Mouse (Mus musculus): ENCODE measurements at regions not wholly inside any gene's neighbourhood (a gene's known extent, or its start where the extent isn't known, plus 50 kb on each side); places are given as distances from the start of the nearest gene placed in this dataset.

DNA sequence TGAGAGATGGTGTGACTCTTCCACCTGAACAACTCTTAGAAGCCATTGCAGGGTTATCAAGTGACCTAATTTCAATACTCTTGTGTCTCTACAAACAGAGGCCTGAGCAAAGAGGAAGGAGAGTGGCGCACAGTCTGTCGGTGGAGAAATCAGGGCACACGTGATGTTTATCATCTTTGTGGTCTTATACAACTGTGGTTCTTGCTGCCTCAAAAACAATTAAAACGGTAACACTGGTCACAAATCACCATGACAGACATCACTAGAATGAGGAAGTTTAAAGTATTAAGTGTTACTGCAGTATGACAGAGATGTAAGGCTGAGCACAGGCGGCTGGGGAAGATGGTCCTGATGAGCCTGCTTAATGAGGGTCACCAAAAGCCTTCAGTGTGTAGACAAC, 73.6 kb downstream of the Sdc1 start:
- intact Hi-C loops (cut with DNase I), result no loop called here
- no peak for DNase-seq (ENCODE audit: low spot score)

DNA sequence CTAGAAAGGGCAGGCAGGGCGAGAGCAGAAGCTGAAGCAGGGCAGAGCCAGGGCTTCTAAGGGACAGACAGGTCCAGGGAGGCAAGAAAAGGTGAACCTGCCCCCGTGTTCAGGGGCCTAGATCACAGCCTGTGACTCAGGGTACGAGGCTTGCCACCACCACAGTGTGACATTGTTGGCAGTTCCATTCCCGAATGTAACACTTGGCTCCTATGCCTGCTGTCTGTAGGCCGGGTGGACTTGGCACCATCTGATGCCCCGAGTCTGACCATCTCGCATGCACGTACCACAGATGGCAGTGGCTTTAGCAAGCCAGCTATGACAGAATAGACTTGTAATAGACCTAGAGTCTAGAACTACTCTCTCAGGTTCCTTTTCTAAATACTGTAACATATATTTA, 74.3 kb downstream of the Sdc1 start:
- DNase-seq (ENCODE audit: low spot score), result no peak
- intact Hi-C loops (cut with DNase I), result no loop called here

DNA sequence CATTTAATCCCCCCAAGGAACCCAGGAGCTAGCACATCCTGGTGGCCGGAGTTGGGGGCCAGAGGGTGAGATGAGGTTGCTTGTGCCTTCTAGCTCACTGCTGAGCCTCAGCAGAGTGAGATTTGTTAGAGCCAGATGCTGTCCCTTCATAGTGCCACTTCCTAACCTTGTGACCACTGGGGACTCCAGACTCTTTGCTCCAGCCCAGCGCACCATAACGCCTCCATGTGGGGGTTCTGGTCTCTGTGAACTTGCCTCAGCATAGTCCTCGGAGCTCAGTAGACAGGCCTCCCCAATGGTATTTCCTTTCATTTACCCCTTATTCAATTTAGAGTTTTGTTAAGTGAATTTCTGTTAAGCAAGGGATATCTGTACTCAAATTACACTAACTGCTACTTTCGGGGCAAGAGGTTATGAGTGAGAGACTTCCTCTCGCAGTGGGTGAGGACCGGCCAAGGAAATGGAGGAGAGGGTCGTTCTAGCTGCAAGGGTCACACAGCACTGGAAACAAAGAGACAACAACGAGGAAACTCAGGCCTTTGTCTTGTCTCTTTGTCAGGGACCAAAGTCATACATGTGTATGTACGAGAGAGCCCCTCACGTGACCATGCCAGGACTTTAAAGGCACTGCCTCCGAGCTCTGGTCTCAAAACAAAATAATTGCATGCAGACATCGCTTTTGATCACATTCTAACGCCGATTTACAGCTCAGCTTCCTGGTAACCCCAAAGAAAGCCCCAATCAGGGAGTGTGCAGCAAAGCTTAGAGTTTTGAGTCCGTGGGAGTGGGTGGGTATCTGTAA, 74.8 kb upstream of the Laptm4a start:
- no peak for DNase-seq (ENCODE audit: low spot score)
- intact Hi-C loops (cut with DNase I), result no loop called here

DNA sequence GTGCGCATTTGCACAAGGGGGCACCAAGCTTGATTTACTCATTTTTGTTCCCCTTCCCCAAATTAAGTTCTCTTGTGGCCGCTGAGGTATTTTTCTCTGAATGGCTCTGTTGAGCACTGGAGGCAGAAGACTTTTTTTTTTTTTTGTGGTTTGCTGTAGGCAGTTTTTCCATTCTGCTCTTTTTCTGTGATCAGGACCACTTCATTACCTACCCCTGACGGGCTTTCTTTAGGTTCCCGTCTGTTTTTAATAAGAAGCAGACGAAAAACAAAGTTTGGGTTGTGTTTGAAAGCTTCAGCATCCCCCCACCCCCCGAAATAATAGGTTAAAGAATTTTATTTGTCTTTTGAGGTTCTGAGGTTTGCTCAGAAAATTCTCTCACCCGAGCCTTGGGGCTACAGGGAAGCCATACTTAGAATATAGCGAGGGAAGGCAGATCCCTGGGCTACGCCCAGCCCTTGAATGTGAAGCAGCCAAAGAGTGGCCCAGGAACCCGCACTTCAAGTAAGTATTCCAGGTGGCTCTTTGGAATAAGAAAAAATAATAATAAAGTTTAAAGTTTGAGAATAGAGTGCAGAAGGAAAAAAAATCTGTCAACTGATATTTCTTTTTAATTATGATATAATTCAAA, 74.1 kb upstream of the Laptm4a start:
- DNase-seq (ENCODE audit: low spot score), result no peak

DNA sequence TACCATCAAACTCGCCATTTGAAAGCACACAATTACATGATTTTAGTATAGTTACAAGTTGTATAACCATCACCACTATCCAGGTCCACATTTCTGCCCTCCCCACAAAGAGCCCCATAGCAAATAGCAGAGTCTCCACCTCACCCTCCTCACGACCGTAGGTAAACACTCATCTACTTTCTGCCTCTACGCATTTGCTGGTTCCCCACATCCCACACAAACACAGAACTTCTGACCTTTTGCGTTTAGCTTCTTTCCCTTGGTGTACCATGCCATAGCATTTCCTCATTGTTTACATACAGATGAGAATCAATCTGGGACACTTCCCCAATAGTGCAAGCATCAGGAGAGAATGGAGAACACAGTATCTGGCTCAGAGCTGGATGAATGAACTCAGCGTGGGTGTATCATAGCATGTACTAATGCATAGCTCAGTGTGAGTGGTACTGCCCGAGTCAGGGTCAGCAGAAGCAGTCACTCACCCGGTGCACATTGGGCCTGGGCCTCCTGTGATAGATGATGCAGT, 73.5 kb upstream of the Laptm4a start:
- intact Hi-C loops (cut with DNase I), result no loop called here
- no peak for DNase-seq (ENCODE audit: low spot score)

More for the DNA sequence above, 74.1 kb upstream of the Laptm4a start:
- intact Hi-C loops (cut with DNase I), result no loop called here

DNA sequence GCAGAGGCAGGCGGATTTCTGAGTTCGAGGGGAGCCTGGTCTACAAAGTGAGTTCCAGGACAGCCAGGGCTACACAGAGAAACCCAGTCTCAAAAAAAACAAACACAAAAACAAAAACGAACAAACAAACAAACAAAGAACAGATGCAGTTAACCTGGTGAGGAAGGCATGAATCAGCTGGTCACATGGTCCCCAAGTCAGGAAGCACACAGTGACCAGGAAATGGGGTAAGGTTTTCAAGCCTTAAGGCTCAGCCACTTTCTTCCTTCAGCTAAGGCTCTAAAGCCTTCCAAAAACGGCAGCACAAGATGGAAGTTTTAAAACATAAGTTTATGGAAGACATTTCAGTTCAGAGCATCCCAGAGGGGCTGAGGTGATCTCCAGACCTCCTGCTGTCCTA, 67.6 kb upstream of the Laptm4a start:
- DNase-seq (ENCODE audit: low spot score), result no peak
- intact Hi-C loops (cut with DNase I), result no loop called here

DNA sequence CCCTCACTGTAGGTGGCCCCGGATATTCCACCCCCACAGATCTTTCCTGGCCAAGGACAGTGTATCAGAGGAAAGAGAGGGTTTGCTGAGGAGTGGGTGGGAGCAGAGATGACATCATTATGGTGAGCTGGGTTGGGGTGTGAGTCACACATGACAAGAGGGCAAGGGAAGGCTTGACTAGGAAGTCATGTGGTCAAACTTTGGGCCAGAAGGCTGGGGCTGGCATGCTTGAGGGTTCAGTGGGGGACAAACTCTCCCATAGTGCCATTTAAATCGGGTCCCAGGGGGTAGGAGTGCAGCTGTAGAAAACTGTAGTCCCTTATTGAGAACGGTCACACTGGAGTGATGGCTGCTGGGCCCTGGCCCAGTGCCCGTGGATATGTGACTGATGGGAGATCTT, 67.1 kb upstream of the Laptm4a start:
- no peak for DNase-seq (ENCODE audit: low spot score)
- intact Hi-C loops (cut with DNase I), result no loop called here

DNA sequence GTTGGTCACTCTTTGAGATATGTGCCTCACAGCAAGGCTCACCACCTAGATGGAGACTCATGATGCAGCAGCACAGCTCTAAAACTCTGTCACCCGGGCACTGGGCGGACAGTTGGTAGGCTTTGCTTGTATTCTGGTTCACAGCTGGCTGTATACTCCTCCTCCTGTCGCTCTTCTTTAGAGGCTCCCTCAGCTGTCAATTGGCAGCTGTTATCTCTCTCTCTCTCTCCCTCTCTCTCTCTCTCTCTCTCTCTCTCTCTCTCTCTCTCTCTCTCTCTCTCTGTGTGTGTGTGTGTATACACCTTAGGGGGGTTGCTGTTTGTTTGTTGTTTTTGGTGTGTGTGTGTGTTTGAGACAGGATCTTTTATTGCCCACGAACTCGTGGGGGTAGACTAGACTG, 66.3 kb upstream of the Laptm4a start:
- DNase-seq (ENCODE audit: low spot score), result no peak
- intact Hi-C loops (cut with DNase I), result no loop called here

DNA sequence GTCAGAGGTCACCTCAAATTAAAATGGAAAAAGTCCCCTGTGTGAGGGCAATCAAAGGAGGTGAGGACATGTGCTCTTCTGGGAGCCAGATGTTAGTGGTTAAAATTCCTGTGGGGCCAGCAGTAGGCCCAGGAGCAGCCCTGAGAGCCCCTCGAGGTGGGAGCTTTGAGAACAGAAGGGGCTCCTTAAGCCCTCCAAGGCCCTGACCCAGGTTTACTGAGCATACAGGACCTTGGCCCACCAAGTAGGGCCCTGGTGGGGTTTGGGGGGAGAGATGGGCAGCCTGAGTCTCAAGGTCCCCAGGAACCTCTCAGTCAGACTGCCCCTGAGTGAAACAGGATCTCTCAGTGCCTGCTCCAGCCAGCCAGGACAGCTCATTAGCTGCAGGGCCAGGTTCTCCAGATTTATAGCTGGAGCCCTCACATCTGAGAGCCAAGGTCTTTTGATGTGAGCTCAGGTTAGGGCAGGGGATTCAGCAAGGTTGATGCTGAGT, 65.4 kb upstream of the Laptm4a start:
- intact Hi-C loops (cut with DNase I), result no loop called here
- DNase-seq (ENCODE audit: low spot score), result no peak

DNA sequence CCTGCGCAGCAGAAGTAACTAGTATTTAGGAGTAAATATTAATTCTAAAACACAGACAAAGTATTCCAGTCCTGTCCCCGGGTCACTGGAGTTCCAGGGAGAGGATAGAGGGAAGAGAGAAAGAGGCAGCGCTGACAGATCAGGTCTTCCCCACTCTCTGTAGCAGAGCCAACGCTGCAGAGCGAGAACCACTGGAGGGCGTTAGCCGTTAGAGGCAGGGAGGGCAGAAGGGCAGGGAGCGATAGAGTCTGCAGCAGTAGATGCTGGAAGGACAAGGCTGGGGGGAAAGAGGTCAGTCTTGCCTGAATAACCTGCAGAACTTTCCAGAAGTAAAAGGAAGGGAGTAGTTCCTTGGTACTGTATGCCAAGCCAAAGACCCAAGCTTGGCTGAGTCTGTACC, 64.2 kb upstream of the Laptm4a start:
- intact Hi-C loops (cut with DNase I), result no loop called here

DNA sequence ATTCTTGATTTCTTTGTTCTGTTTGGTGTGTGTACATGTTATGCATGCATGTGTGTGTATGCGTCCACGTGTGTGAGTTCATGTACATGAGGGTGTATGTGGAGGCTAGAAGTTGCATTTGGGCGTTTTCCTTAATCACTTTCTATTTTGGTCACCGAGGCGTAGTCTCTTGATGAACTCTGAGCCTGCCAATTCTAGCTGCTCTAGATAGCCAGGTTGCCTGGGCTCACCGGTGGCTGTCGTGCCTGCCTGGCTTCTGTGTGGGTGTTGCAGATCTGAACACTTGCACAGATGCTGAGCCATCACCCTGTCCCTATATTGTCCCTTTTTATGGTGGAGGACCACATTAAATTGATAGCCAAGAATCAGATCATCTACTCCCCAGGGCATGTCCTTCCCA, 62.7 kb upstream of the Laptm4a start:
- intact Hi-C loops (cut with DNase I), result no loop called here

More for the DNA sequence above, 64.2 kb upstream of the Laptm4a start:
- DNase-seq (ENCODE audit: low spot score), result no peak

DNA sequence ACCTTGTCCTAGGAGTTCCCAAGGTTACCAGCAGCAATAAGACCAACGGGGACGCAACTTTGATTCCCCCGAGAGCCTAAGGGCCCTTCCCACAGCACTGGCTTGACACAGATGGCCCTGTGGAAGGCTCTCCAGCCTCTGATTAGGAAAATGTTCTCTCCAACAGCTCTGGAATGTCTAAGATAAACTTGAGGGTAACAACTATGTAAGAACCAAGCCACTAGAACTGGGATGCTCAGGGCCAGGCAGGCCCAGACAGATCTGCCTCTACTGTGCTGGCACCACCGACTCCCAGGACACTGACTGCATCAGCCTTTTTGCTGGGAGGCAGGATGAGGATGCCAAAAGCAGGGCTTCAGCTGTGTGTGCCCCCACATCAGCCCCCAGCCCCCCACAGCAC, 61.9 kb upstream of the Laptm4a start:
- DNase-seq (ENCODE audit: low spot score), result no peak
- intact Hi-C loops (cut with DNase I), result no loop called here

More for the DNA sequence above, 62.7 kb upstream of the Laptm4a start:
- no peak for DNase-seq (ENCODE audit: low spot score)

DNA sequence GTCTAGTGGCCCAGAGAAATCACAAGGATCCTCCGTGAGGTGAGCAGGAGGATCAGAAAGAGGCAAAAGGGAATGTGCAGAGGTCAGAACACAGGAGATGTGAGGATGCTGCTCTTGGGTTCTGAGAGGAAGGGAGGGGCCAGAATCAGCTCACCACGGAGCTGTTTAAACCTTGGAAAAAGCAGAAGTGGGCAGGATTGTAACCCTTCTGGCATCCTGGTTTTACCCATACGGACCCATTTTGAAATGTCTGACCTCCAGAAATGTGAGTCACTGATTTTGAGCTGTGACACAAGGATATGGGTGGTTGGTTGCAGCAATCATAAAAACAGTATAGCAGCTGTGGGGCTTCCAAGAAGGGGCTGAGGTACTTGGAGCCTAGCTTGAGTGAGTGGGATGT, 56.6 kb upstream of the Laptm4a start:
- DNase-seq (ENCODE audit: low spot score), result no peak
- intact Hi-C loops (cut with DNase I), result loop anchor here (5.0 kb wide), 1 partner anchor 93 kb away; the partner anchor contains the start of gene Sdc1

DNA sequence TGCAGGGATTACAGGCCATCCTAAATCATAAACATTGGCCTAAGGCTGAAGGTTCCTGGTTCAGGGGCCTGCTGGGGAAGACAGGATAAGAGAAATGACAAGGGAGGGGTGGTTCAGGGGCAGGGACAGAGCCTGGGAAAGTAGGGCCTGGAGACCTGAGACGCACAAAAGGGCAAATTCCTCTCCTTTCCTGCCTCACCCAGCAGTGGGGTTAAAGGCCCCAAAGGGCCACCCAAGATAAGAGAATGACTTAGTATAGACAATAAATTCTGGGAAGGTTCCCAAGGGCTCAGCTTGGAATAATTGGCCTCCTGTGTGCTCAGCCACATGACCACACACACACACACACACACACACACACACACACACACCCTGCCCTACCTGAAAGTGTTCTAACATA, 56.2 kb upstream of the Laptm4a start:
- DNase-seq (ENCODE audit: low spot score), result no peak
- intact Hi-C loops (cut with DNase I), result no loop called here

DNA sequence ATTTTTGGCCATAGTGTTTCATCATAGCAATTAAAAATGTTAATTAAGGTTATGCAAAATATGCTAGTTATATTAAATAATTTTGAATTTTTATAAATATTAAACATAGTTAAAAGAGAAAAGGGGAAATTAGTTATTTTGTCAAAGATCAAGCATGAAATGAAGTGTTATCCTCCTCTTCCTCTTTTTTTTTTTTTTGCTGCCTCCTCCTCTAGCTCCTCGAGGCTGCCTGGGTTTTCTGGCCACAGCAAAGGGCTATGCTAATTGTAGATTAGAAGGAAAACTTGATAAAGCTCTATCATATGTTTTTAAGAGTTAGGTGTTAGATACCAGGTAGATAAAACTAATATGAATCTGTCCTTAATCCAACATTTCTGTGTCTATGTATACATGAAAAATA, 54.4 kb upstream of the Laptm4a start:
- intact Hi-C loops (cut with DNase I), result no loop called here
- no peak for DNase-seq (ENCODE audit: low spot score)

DNA sequence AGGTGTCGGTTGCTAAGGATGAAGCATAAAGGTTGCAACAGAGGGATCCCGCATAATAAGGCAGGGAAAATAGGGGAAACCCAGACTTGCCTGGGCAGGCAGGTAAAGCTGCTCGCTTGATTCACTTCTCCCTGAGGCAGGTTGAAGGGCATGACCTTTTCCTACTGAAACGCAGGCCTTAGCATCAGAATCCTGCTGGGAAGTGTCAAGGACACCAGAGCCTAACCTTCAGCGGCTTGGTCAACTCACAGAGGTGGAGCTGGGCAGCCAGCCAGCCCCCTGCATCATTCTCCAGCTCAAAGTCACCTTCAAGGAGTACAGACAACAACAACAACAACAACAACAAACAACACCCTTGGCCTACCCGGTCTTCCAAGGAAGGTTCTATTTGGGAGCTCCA, 52.8 kb upstream of the Laptm4a start:
- intact Hi-C loops (cut with DNase I), result no loop called here
- no peak for DNase-seq (ENCODE audit: low spot score)

DNA sequence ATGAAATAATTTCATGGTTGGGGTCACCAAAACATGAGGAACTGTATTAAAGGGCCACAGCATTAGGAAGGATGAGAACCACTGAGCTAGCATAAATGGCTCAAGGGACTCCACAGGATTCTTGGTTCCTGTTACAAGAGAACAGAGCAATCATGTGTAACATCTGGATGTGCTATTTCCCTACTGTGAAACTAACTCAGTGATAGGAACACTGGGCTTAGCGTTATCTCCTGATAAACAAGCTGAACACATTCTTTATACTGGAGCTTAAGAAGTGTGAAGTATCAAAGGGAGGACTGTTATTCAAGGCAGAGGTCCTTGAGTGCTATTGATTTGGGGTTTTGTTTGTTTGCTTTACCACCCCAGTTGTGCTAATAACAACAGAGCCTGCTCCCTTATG, 52.3 kb upstream of the Laptm4a start:
- no peak for DNase-seq (ENCODE audit: low spot score)
- intact Hi-C loops (cut with DNase I), result no loop called here

Measured in heart, postnatal 25 days (tissue).